Mouse (Mus musculus) urinary bladder, postnatal 36 days (tissue): ENCODE data around the gene Hnf4a.

ENCODE experiments used
- DNase-seq, 2 experiments: peaks; one replicate each; pipeline ENCODE4 v3.0.0; 2022; ENCODE audit warnings: low spot score in 2 of 2, mixed read lengths in 1 of 2

Hnf4a gene

GRCm38 (mm10) chr2:163490656-163491055 lies 16.0 kb upstream of the Hnf4a start:
- DNase-seq = no peak

GRCm38 (mm10) chr2:163491351-163491750 lies 15.3 kb upstream of the Hnf4a start:
- DNase-seq = no peak

GRCm38 (mm10) chr2:163492018-163492417 lies 14.6 kb upstream of the Hnf4a start, which contains the start of gene R3hdml:
Gene R3hdml, plus strand, starts transcription at chr2:163492318.
- DNase-seq = no peak

- no peak for DNase-seq
Observed at GRCm38 (mm10) chr2:163493031-163493430, 13.6 kb upstream of the Hnf4a start.

- DNase-seq = peak; percentile 23 to 41
Observed at GRCm38 (mm10) chr2:163493976-163494375, 12.6 kb upstream of the Hnf4a start.

GRCm38 (mm10) chr2:163494456-163494855 lies 12.2 kb upstream of the Hnf4a start:
- no peak for DNase-seq

- DNase-seq = no peak
Observed at GRCm38 (mm10) chr2:163502219-163502618, 4.4 kb upstream of the Hnf4a start.

GRCm38 (mm10) chr2:163503191-163503590 lies 3.4 kb upstream of the Hnf4a start:
- no peak for DNase-seq

- no peak for DNase-seq
Observed at GRCm38 (mm10) chr2:163525761-163526243, 19.2 kb downstream of the Hnf4a start.

- no peak for DNase-seq
Observed at GRCm38 (mm10) chr2:163527497-163527896, 20.9 kb downstream of the Hnf4a start.

GRCm38 (mm10) chr2:163530418-163530817 lies 23.8 kb downstream of the Hnf4a start:
- no peak for DNase-seq

- peak; percentile 56 to 77 for DNase-seq
Observed at GRCm38 (mm10) chr2:163531917-163532316, 25.3 kb downstream of the Hnf4a start.

- no peak for DNase-seq
Observed at GRCm38 (mm10) chr2:163533226-163533625, 26.6 kb downstream of the Hnf4a start.

- peak; percentile 79 to 88 for DNase-seq
Observed at GRCm38 (mm10) chr2:163534958-163535524, 28.4 kb downstream of the Hnf4a start.

- no peak for DNase-seq
Observed at GRCm38 (mm10) chr2:163537443-163537842, 30.8 kb downstream of the Hnf4a start.

- DNase-seq = no peak
Observed at GRCm38 (mm10) chr2:163538410-163538809, 31.8 kb downstream of the Hnf4a start.

GRCm38 (mm10) chr2:163539321-163540040 lies 32.9 kb downstream of the Hnf4a start:
- no peak for DNase-seq

- DNase-seq = no peak
Observed at GRCm38 (mm10) chr2:163540231-163541117, 33.9 kb downstream of the Hnf4a start.

- DNase-seq = no peak
Observed at GRCm38 (mm10) chr2:163541568-163542182, 35.1 kb downstream of the Hnf4a start.

- DNase-seq = no peak
Observed at GRCm38 (mm10) chr2:163542674-163543073, 36.1 kb downstream of the Hnf4a start.

- DNase-seq = no peak
Observed at GRCm38 (mm10) chr2:163546623-163547318, 40.2 kb downstream of the Hnf4a start.
